Mouse (Mus musculus): ENCODE results near the gene Gpc5. TPM values are rescaled to one million over a fixed set of nuclear protein-coding genes. Genes with fewer than 3 reads are reported as not detected.

Gene Gpc5
- total and polyA plus RNA-seq, 2 experiments, result not detected

- no peaks in the 10 kb centered on the region for H3K27me3 ChIP-seq (ENCODE audit: control insufficient read depth, insufficient read depth, low read length)
- TF ChIP-seq CTCF (IDR thresholded peaks at IDR 0.05; ENCODE audit: low read depth, low read length) (no peak), POLR2A (IDR thresholded peaks at IDR 0.05; ENCODE audit: extremely low read depth, insufficient read depth, low read length) (no peak)
- no peak overlapping the region for H3K4me3 ChIP-seq (ENCODE audit: insufficient read depth, low read depth, low read length)
- no peak overlapping the region for H3K27ac ChIP-seq (replicated peaks; ENCODE audit: insufficient read depth, low read depth, low read length)
- no peaks in the 10 kb centered on the region for H3K4me1 ChIP-seq (ENCODE audit: control insufficient read depth, insufficient read depth, low read length)
- H3K9ac ChIP-seq (ENCODE audit: low read depth, low read length), result no peak overlapping the region
- WGBS, result 85% methylated on average over 6 of the region's 6 CpGs
- no peaks in the 10 kb centered on the region for H3K36me3 ChIP-seq (ENCODE audit: control insufficient read depth, insufficient read depth, low read length)
- DNase-seq (ENCODE audit: extremely low read depth, low read depth, low spot score), result no peak
- no peaks in the 10 kb centered on the region for H3K79me2 ChIP-seq (ENCODE audit: control insufficient read depth, insufficient read depth, low read length)
Measured at GRCm38 (mm10) chr14:115411513-115412174, 319.6 kb downstream of the Gpc5 start.

- DNase-seq (ENCODE audit: extremely low read depth, low read depth, low spot score), result no peak
- no peaks in the 10 kb centered on the region for H3K79me2 ChIP-seq (ENCODE audit: control insufficient read depth, insufficient read depth, low read length)
- TF ChIP-seq CTCF (IDR thresholded peaks at IDR 0.05; ENCODE audit: low read depth, low read length) (no peak), POLR2A (IDR thresholded peaks at IDR 0.05; ENCODE audit: extremely low read depth, insufficient read depth, low read length) (no peak)
- H3K27ac ChIP-seq (replicated peaks; ENCODE audit: insufficient read depth, low read depth, low read length), result no peak overlapping the region
- no peak overlapping the region for H3K4me3 ChIP-seq (ENCODE audit: insufficient read depth, low read depth, low read length)
- no peaks in the 10 kb centered on the region for H3K4me1 ChIP-seq (ENCODE audit: control insufficient read depth, insufficient read depth, low read length)
- H3K36me3 ChIP-seq (ENCODE audit: control insufficient read depth, insufficient read depth, low read length), result no peaks in the 10 kb centered on the region
- no peaks in the 10 kb centered on the region for H3K27me3 ChIP-seq (ENCODE audit: control insufficient read depth, insufficient read depth, low read length)
- WGBS, result 87% methylated on average over 3 of the region's 3 CpGs
- no peak overlapping the region for H3K9ac ChIP-seq (ENCODE audit: low read depth, low read length)
Measured at GRCm38 (mm10) chr14:115412821-115413220, 320.8 kb downstream of the Gpc5 start.

- Histone ChIP-seq H3K4me3 (ENCODE audit: insufficient read depth, low read depth, low read length) (no peak overlapping the region), H3K79me2 (ENCODE audit: control insufficient read depth, insufficient read depth, low read length) (no peaks in the 10 kb centered on the region), H3K27ac (replicated peaks; ENCODE audit: insufficient read depth, low read depth, low read length) (no peak overlapping the region), H3K36me3 (ENCODE audit: control insufficient read depth, insufficient read depth, low read length) (no peaks in the 10 kb centered on the region), H3K27me3 (ENCODE audit: control insufficient read depth, insufficient read depth, low read length) (no peaks in the 10 kb centered on the region), H3K9ac (ENCODE audit: low read depth, low read length) (no peak overlapping the region), H3K4me1 (ENCODE audit: control insufficient read depth, insufficient read depth, low read length) (no peaks in the 10 kb centered on the region)
- no peak for TF ChIP-seq CTCF (IDR thresholded peaks at IDR 0.05; ENCODE audit: low read depth, low read length)
- no peak for TF ChIP-seq POLR2A (IDR thresholded peaks at IDR 0.05; ENCODE audit: extremely low read depth, insufficient read depth, low read length)
- DNase-seq (ENCODE audit: extremely low read depth, low read depth, low spot score), result no peak
- WGBS, result 28% methylated on average over 1 of the region's 1 CpGs
Measured at GRCm38 (mm10) chr14:115413429-115413828, 321.4 kb downstream of the Gpc5 start.

GRCm38 (mm10) chr14:115414545-115414944 is 322.5 kb downstream of the Gpc5 start:
- no peak for DNase-seq (ENCODE audit: extremely low read depth, low read depth, low spot score)
- H3K36me3 ChIP-seq (ENCODE audit: control insufficient read depth, insufficient read depth, low read length), result no peaks in the 10 kb centered on the region
- no peak overlapping the region for H3K4me3 ChIP-seq (ENCODE audit: insufficient read depth, low read depth, low read length)
- H3K4me1 ChIP-seq (ENCODE audit: control insufficient read depth, insufficient read depth, low read length), result no peaks in the 10 kb centered on the region
- TF ChIP-seq CTCF (IDR thresholded peaks at IDR 0.05; ENCODE audit: low read depth, low read length) (no peak), POLR2A (IDR thresholded peaks at IDR 0.05; ENCODE audit: extremely low read depth, insufficient read depth, low read length) (no peak)
- no peaks in the 10 kb centered on the region for H3K27me3 ChIP-seq (ENCODE audit: control insufficient read depth, insufficient read depth, low read length)
- H3K79me2 ChIP-seq (ENCODE audit: control insufficient read depth, insufficient read depth, low read length), result no peaks in the 10 kb centered on the region
- WGBS, result 58% methylated on average over 5 of the region's 5 CpGs
- H3K27ac ChIP-seq (replicated peaks; ENCODE audit: insufficient read depth, low read depth, low read length), result no peak overlapping the region
- H3K9ac ChIP-seq (ENCODE audit: low read depth, low read length), result no peak overlapping the region

GRCm38 (mm10) chr14:115431967-115432366 is 340.0 kb downstream of the Gpc5 start:
- no peaks in the 10 kb centered on the region for H3K27me3 ChIP-seq (ENCODE audit: control insufficient read depth, insufficient read depth, low read length)
- DNase-seq (ENCODE audit: extremely low read depth, low read depth, low spot score), result no peak
- H3K27ac ChIP-seq (replicated peaks; ENCODE audit: insufficient read depth, low read depth, low read length), result no peak overlapping the region
- no peaks in the 10 kb centered on the region for H3K79me2 ChIP-seq (ENCODE audit: control insufficient read depth, insufficient read depth, low read length)
- WGBS, result 77% methylated on average over 3 of the region's 3 CpGs
- H3K4me1 ChIP-seq (ENCODE audit: control insufficient read depth, insufficient read depth, low read length), result no peaks in the 10 kb centered on the region
- no peak overlapping the region for H3K4me3 ChIP-seq (ENCODE audit: insufficient read depth, low read depth, low read length)
- H3K36me3 ChIP-seq (ENCODE audit: control insufficient read depth, insufficient read depth, low read length), result no peaks in the 10 kb centered on the region
- H3K9ac ChIP-seq (ENCODE audit: low read depth, low read length), result no peak overlapping the region
- TF ChIP-seq POLR2A (IDR thresholded peaks at IDR 0.05; ENCODE audit: extremely low read depth, insufficient read depth, low read length) (no peak), CTCF (IDR thresholded peaks at IDR 0.05; ENCODE audit: low read depth, low read length) (no peak)

GRCm38 (mm10) chr14:115432368-115432767 is 340.4 kb downstream of the Gpc5 start:
- Histone ChIP-seq H3K4me3 (ENCODE audit: insufficient read depth, low read depth, low read length) (no peak overlapping the region), H3K36me3 (ENCODE audit: control insufficient read depth, insufficient read depth, low read length) (no peaks in the 10 kb centered on the region), H3K27ac (replicated peaks; ENCODE audit: insufficient read depth, low read depth, low read length) (no peak overlapping the region), H3K79me2 (ENCODE audit: control insufficient read depth, insufficient read depth, low read length) (no peaks in the 10 kb centered on the region), H3K27me3 (ENCODE audit: control insufficient read depth, insufficient read depth, low read length) (no peaks in the 10 kb centered on the region), H3K4me1 (ENCODE audit: control insufficient read depth, insufficient read depth, low read length) (no peaks in the 10 kb centered on the region), H3K9ac (ENCODE audit: low read depth, low read length) (no peak overlapping the region)
- 82% methylated on average over 3 of the region's 3 CpGs for WGBS
- DNase-seq (ENCODE audit: extremely low read depth, low read depth, low spot score), result no peak
- TF ChIP-seq CTCF (IDR thresholded peaks at IDR 0.05; ENCODE audit: low read depth, low read length) (no peak), POLR2A (IDR thresholded peaks at IDR 0.05; ENCODE audit: extremely low read depth, insufficient read depth, low read length) (no peak)
